Mouse (Mus musculus) lung, embryonic 15.5 days (tissue): Measurements from ENCODE around the gene Fam111a. TPM values are rescaled to one million over a fixed set of nuclear protein-coding genes. Genes with fewer than 3 reads are reported as not detected.
"Not testable (repeated sequence)": the region's sequence is repeated elsewhere in the genome, so short reads cannot be mapped to it uniquely, and the experiment has no call there.

ENCODE experiments used
- ATAC-seq: fragments of 200-750 bp; cut with Nextera tagmentation; 2 replicates; pipeline ENCODE4 v1.8.0; 2017; ENCODE audit warnings: moderate number of reproducible peaks, borderline replicate concordance; ENCODE audit not compliant: low FRiP score, low TSS enrichment; ENCODE audit errors: extremely low read depth
- H3K27ac ChIP-seq: fragments of 300-500 bp; sonication (generic); 2 replicates; pipeline ENCODE4 v1.5.1; 2015; ENCODE audit warnings: moderate library complexity, mild to moderate bottlenecking, inconsistent platforms
- H3K27me3 ChIP-seq: fragments of 300-500 bp; sonication (generic); 2 replicates; pipeline ENCODE4 v1.6.1; 2015; ENCODE audit warnings: inconsistent platforms
- H3K36me3 ChIP-seq: fragments of 300-500 bp; sonication (generic); 2 replicates; pipeline ENCODE4 v1.6.1; 2015; ENCODE audit warnings: inconsistent platforms
- H3K4me1 ChIP-seq: fragments of 300-500 bp; sonication (generic); 2 replicates; pipeline ENCODE4 v1.6.1; 2015; ENCODE audit warnings: inconsistent platforms
- H3K4me2 ChIP-seq: fragments of 300-500 bp; sonication (generic); 2 replicates; pipeline ENCODE4 v1.6.1; 2015; ENCODE audit warnings: inconsistent platforms, mild to moderate bottlenecking, moderate library complexity
- H3K4me3 ChIP-seq: fragments of 300-500 bp; sonication (generic); 2 replicates; pipeline ENCODE4 v1.5.1; 2015; ENCODE audit warnings: mild to moderate bottlenecking, inconsistent platforms
- H3K9ac ChIP-seq: fragments of 300-500 bp; sonication (generic); 2 replicates; pipeline ENCODE4 v1.6.1; 2015; ENCODE audit warnings: inconsistent platforms
- H3K9me3 ChIP-seq: fragments of 300-500 bp; sonication (generic); 2 replicates; pipeline ENCODE4 v1.6.1; 2016; ENCODE audit warnings: inconsistent platforms
- WGBS: fragments of 180-500 bp; shearing (Covaris S2); methylation state at CpG from one replicate; pipeline ENCODE4 v1.1.7; 2015; 5-methylcytosine and 5-hydroxymethylcytosine counted together
- polyA plus RNA-seq: library from polyadenylated mRNA; unstranded; fragments of >200 nt; fragmentation: Nextera tagmentation; extraction: Ambion mirVana; gene quantifications from 2 replicates; pipeline ENCODE4 v1.2.1, GENCODE M21; 2015

The Fam111a gene
- 32.0 TPM in 2 replicates for polyA plus RNA-seq

GRCm38 (mm10) chr19:12545440-12545839, at the start of gene Fam111a:
Gene Fam111a (plus strand): TSS chr19:12545740.
- H3K27me3 ChIP-seq, ATAC-seq, H3K9ac ChIP-seq, H3K4me2 ChIP-seq, H3K36me3 ChIP-seq, H3K4me1 ChIP-seq, H3K4me3 ChIP-seq, H3K27ac ChIP-seq, H3K9me3 ChIP-seq: not testable (repeated sequence)
- WGBS, result 93% methylated on average over 11 of the region's 11 CpGs

- H3K27me3 ChIP-seq, result no peaks in the 10 kb centered on the region
- H3K36me3 ChIP-seq, result peaks cover 13% of the 10 kb centered on the region
- H3K9me3 ChIP-seq, result no peaks in the 10 kb centered on the region
- ATAC-seq, result no peak
- no peak overlapping the region for H3K9ac ChIP-seq
- no peak overlapping the region for H3K4me2 ChIP-seq
- WGBS, result 85% methylated on average over 2 of the region's 2 CpGs
- H3K27ac ChIP-seq, result no peak overlapping the region
- no peak overlapping the region for H3K4me3 ChIP-seq
- peaks cover 23% of the 10 kb centered on the region for H3K4me1 ChIP-seq
Observed at GRCm38 (mm10) chr19:12496241-12496640, 49.3 kb upstream of the Fam111a start.

GRCm38 (mm10) chr19:12497909-12498308, 47.6 kb upstream of the Fam111a start:
- H3K9ac ChIP-seq, result no peak overlapping the region
- 80% methylated on average over 2 of the region's 2 CpGs for WGBS
- ATAC-seq, result no peak

DNA sequence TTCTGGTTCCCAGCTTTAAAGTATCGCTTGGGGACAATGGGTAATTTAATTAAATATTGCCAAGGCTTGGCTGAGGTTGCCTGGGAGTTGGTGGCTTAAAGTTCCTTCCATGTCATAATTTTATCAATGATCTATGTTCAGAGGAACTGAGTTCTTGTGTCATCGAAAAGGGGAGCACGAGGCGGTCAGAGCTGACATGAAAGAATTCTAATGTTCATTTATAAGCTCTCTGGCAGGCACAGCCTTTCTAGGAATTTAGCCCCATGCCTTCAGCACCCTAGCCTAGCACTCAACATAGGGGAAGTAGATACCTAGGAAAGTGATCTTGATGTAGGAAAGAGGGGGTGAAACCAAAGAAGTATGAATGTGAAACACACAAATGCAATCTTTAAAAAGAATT, 47.2 kb upstream of the Fam111a start:
- H3K36me3 ChIP-seq, result no peaks in the 10 kb centered on the region; the same call in 1 of the 2 replicates
- no peaks in the 10 kb centered on the region for H3K27me3 ChIP-seq
- no peaks in the 10 kb centered on the region for H3K9me3 ChIP-seq
- 0 out of 2 replicates have a peak overlapping the region, but pooled peaks have one; percentile 96 for H3K4me2 ChIP-seq
- WGBS, result 62% methylated on average over 4 of the region's 4 CpGs
- no peak overlapping the region for H3K4me3 ChIP-seq
- no peak overlapping the region for H3K9ac ChIP-seq
- no peak overlapping the region for H3K27ac ChIP-seq
- H3K4me1 ChIP-seq, result peaks cover 23% of the 10 kb centered on the region
- ATAC-seq, result no peak

More at GRCm38 (mm10) chr19:12497909-12498308, 47.6 kb upstream of the Fam111a start:
- peaks cover 23% of the 10 kb centered on the region for H3K4me1 ChIP-seq
- H3K27ac ChIP-seq, result no peak overlapping the region
- no peak overlapping the region for H3K4me3 ChIP-seq
- H3K36me3 ChIP-seq, result no peaks in the 10 kb centered on the region; the same call in 1 of the 2 replicates
- H3K9me3 ChIP-seq, result no peaks in the 10 kb centered on the region
- no peaks in the 10 kb centered on the region for H3K27me3 ChIP-seq
- H3K4me2 ChIP-seq, result no peak overlapping the region

DNA sequence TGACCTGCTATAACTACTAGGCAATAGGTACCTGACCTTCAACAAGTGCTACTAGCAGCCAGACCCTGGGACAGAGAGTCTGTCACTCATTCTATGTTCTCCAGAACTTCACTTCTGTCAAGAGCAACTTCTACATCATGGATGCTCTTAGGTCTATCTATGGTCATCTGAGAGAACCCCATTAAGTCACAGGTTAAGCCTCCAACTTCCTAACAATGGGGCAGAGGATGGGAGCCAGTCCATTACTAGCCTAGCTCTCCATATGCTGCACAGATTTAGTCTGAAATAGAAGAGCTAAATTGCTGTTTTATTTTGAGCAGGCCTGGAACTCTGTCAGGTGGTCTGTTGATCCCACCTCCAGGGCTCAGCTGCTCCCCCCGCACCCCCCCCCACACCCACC, 46.6 kb upstream of the Fam111a start:
- Histone ChIP-seq H3K9ac (no peak overlapping the region), H3K27me3 (no peaks in the 10 kb centered on the region), H3K9me3 (no peaks in the 10 kb centered on the region), H3K27ac (no peak overlapping the region), H3K4me2 (peak overlapping the region; percentile 96), H3K4me1 (peaks cover 18% of the 10 kb centered on the region), H3K4me3 (peak overlapping the region; percentile 91; the same call in 1 of the 2 replicates), H3K36me3 (no peaks in the 10 kb centered on the region; the same call in 1 of the 2 replicates)
- ATAC-seq, result no peak
- WGBS, result 64% methylated on average over 1 of the region's 1 CpGs

GRCm38 (mm10) chr19:12499485-12499884, 46.1 kb upstream of the Fam111a start:
- Histone ChIP-seq H3K9me3 (no peaks in the 10 kb centered on the region), H3K4me1 (peaks cover 18% of the 10 kb centered on the region), H3K9ac (no peak overlapping the region), H3K27me3 (no peaks in the 10 kb centered on the region), H3K4me2 (peak overlapping the region; percentile 96), H3K27ac (peak overlapping the region; percentile 94; the same call in 1 of the 2 replicates), H3K36me3 (no peaks in the 10 kb centered on the region; the same call in 1 of the 2 replicates), H3K4me3 (peak overlapping the region; percentile 91)
- no peak for ATAC-seq
- 10% methylated on average over 2 of the region's 2 CpGs for WGBS

DNA sequence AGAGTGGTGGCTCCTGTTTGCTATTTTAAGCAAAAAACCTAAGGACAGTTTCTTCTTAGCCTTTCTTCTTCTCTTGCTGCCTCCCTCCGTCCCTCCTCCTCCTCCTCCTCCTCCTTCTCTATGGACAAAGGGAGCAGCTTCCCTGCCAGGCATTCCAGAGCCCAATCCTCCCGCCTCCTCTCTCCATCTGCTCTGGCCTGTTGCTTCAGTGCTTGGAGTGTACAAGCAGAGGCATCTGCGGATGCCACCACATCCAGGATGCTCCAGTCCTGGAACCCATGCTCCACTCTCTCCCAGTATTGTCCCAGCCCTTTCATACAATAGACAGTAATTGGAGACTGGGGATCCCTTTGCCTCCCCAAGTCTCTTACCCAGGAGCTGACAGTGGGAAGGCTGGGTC, 45.4 kb upstream of the Fam111a start:
- H3K9ac ChIP-seq, result peak overlapping the region; percentile 91
- peak overlapping the region; percentile 91 for H3K4me3 ChIP-seq
- H3K4me1 ChIP-seq, result peaks cover 18% of the 10 kb centered on the region
- 2% methylated on average over 3 of the region's 3 CpGs for WGBS
- H3K27ac ChIP-seq, result peak overlapping the region; percentile 94
- H3K27me3 ChIP-seq, result no peaks in the 10 kb centered on the region
- no peaks in the 10 kb centered on the region; the same call in 1 of the 2 replicates for H3K36me3 ChIP-seq
- H3K4me2 ChIP-seq, result peak overlapping the region; percentile 96
- peak; percentile 21 for ATAC-seq
- no peaks in the 10 kb centered on the region for H3K9me3 ChIP-seq

GRCm38 (mm10) chr19:12500881-12501311, 44.6 kb upstream of the Fam111a start:
- Histone ChIP-seq H3K36me3 (no peaks in the 10 kb centered on the region; the same call in 1 of the 2 replicates), H3K4me1 (peaks cover 12% of the 10 kb centered on the region), H3K9ac (peak overlapping the region; percentile 91), H3K27me3 (no peaks in the 10 kb centered on the region), H3K4me2 (peak overlapping the region; percentile 96), H3K9me3 (no peaks in the 10 kb centered on the region), H3K27ac (peak overlapping the region; percentile 94), H3K4me3 (peak overlapping the region; percentile 91)
- WGBS, result 0% methylated on average over 37 of the region's 38 CpGs
- peak; percentile 58 for ATAC-seq

GRCm38 (mm10) chr19:12501370-12502347, 43.9 kb upstream of the Fam111a start, which contains the start of gene Dtx4:
Gene Dtx4 (minus strand): TSS chr19:12501454.
- Histone ChIP-seq H3K4me1 (peaks cover 12% of the 10 kb centered on the region), H3K27ac (peak within 1 kb of the TSS; percentile 94), H3K4me3 (peak within 1 kb of the TSS; percentile 91), H3K27me3 (no peaks in the 10 kb centered on the region), H3K9me3 (no peaks in the 10 kb centered on the region), H3K9ac (peak within 1 kb of the TSS; percentile 91), H3K36me3 (no peaks in the 10 kb centered on the region; the same call in 1 of the 2 replicates), H3K4me2 (peak within 1 kb of the TSS; percentile 96)
- peak; percentile 95 for ATAC-seq
- under 1% methylated on average over 80 of the region's 80 CpGs for WGBS

DNA sequence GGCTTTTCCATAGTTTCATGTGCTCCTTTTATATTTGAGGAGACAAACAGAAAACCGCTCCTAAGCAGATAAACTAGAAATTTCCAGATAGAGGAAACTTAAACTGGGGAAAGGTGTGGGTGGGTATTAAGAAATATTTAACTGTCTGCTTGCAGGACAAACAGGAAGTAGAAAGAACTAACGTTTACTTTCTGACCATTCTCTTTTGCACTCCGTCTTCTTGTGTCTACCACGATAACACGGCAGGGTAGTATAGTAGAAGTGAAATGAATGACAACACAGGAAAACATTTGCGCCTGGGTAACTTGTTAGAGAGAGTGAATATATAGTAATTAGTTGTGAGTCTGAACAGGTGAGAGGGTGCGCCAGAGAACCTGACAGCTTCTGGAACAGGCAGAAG, 42.8 kb upstream of the Fam111a start:
- WGBS, result 68% methylated on average over 7 of the region's 7 CpGs
- no peak for ATAC-seq

DNA sequence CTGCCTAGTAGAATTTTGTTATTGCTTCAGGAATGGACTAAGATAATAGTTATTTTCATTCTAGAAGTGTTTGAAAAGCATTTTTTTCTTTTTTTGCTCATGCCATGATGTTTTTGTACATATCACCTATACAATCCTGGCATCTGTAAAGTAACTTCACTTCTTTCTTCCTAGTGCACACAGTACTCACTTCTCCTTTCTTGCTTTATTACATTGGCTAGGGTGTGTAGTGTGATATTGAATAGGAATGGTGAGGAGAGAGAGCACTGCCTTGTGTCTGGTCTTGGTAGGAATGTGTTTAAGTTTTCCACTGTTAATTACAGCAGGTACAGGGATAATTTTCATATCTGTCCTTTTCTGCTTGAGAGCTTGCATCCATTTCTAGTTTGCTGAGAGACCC, 30.9 kb upstream of the Fam111a start:
- H3K9me3 ChIP-seq, result no peaks in the 10 kb centered on the region
- no peaks in the 10 kb centered on the region for H3K27me3 ChIP-seq
- no peak overlapping the region for H3K9ac ChIP-seq
- no peak for ATAC-seq
- no peak overlapping the region for H3K27ac ChIP-seq
- no peak overlapping the region for H3K4me3 ChIP-seq
- H3K4me2 ChIP-seq, result no peak overlapping the region
- H3K4me1 ChIP-seq, result no peaks in the 10 kb centered on the region
- no peaks in the 10 kb centered on the region for H3K36me3 ChIP-seq

More for the DNA sequence above, 42.8 kb upstream of the Fam111a start:
- H3K4me2 ChIP-seq, result no peak overlapping the region
- no peaks in the 10 kb centered on the region for H3K36me3 ChIP-seq
- no peak overlapping the region for H3K4me3 ChIP-seq
- no peaks in the 10 kb centered on the region for H3K9me3 ChIP-seq
- no peak overlapping the region for H3K27ac ChIP-seq
- H3K9ac ChIP-seq, result no peak overlapping the region
- no peaks in the 10 kb centered on the region for H3K27me3 ChIP-seq
- H3K4me1 ChIP-seq, result peaks cover 12% of the 10 kb centered on the region
